Mouse (Mus musculus) thymus, adult 2 months (tissue): Measurements from ENCODE around the gene Shisa6. TPM values are rescaled to one million over a fixed set of nuclear protein-coding genes. Genes with fewer than 3 reads are reported as not detected.

Experiments used
- DNase-seq: peaks from one replicate; pipeline ENCODE4 v3.0.0; 2021
- H3K27ac ChIP-seq: fragments of 200-500 bp; 2 replicates; pipeline ENCODE4 v1.5.1; 2012; ENCODE audit warnings: low read length, control low read depth; ENCODE audit not compliant: control insufficient read depth, insufficient read depth
- H3K27me3 ChIP-seq: fragments of 200-500 bp; 2 replicates; pipeline ENCODE4 v1.6.1; 2012; ENCODE audit warnings: mild to moderate bottlenecking, low read length, moderate library complexity, mixed read lengths; ENCODE audit not compliant: control insufficient read depth, insufficient read depth
- H3K36me3 ChIP-seq: fragments of 200-500 bp; 2 replicates; pipeline ENCODE4 v1.6.1; 2012; ENCODE audit warnings: mild to moderate bottlenecking, low read length, moderate library complexity; ENCODE audit not compliant: control insufficient read depth, insufficient read depth
- H3K4me1 ChIP-seq: fragments of 200-500 bp; replicated peaks from 2 replicates; pipeline ENCODE4 v1.6.1; 2012; ENCODE audit warnings: low read length; ENCODE audit not compliant: control insufficient read depth, insufficient read depth
- H3K4me3 ChIP-seq: fragments of 200-500 bp; 2 replicates; pipeline ENCODE4 v1.5.1; 2012; ENCODE audit warnings: mild to moderate bottlenecking, low read length, control low read depth, moderate library complexity; ENCODE audit not compliant: control insufficient read depth, insufficient read depth
- CTCF ChIP-seq: fragments of 200-500 bp; IDR thresholded peaks from 2 replicates; pipeline ENCODE4 v1.5.1; 2012; ENCODE audit warnings: mild to moderate bottlenecking, control low read depth, low read length, moderate library complexity, borderline replicate concordance; ENCODE audit not compliant: control insufficient read depth, poor library complexity, insufficient read depth; ENCODE audit errors: extremely low read depth
- POLR2A ChIP-seq: fragments of 200-500 bp; IDR thresholded peaks from 2 replicates; pipeline ENCODE4 v1.6.1; 2012; ENCODE audit warnings: mild to moderate bottlenecking, low read length, control low read depth, moderate library complexity; ENCODE audit not compliant: control insufficient read depth, poor library complexity, insufficient read depth; ENCODE audit errors: extremely low read depth
- WGBS: fragments of 180-500 bp; shearing (Covaris S2); methylation state at CpG from one replicate; pipeline ENCODE4 v1.1.7; 2018; 5-methylcytosine and 5-hydroxymethylcytosine counted together
- polyA plus RNA-seq: library from polyadenylated mRNA; depleted of rRNA; stranded (reverse); fragments of >200 nt; gene quantifications from 2 replicates; pipeline ENCODE4 v1.2.3, GENCODE M21; 2012

The Shisa6 gene
- polyA plus RNA-seq, 1 experiment = 1.8 TPM

DNA sequence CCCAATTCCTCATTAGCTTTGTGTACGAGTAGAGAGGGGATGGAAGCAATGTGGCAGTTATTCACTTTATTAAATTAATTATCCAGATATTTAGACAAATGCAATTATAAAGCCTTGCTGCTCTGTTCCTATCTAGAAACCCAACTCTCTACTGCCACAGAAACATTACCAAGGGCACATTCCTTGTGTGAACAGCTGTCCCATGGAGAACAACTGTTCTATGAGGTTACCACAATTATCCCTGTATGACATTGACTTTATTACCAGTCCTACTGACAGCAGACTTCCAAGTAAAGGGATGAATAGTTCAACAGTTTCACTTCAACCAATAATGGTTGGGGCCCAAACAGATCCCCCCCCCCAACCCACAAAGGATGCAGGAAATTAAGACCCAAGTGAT, 12.1 kb upstream of the Shisa6 start:
- Histone ChIP-seq H3K4me3 (no peak overlapping the region), H3K4me1 (no peaks in the 10 kb centered on the region), H3K27ac (no peak overlapping the region), H3K36me3 (no peaks in the 10 kb centered on the region), H3K27me3 (no peaks in the 10 kb centered on the region)
- 92% methylated on average over 1 of the region's 1 CpGs for WGBS
- TF ChIP-seq POLR2A = no peak
- TF ChIP-seq CTCF = no peak
- no peak for DNase-seq

DNA sequence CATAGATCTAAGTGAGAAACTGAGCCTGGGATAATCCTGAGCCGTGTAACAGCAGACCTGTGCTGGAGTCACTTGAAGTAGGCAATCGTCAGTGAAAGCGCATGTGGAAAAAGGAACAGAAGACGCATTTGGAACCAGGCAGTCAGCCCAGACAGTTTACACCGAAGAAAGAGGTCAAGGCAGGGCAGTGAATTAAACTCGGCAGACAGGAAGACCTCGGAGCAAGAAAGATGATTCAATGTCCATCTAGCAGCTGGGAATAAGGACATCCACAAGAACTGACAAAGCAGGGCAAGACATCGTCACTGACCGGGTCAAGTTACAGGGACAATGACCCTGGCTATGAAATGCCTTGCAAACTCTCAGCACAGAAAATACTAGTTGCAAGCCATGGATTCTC, 10.1 kb upstream of the Shisa6 start:
- TF ChIP-seq CTCF = no peak
- TF ChIP-seq POLR2A = no peak
- H3K36me3 ChIP-seq = no peaks in the 10 kb centered on the region
- H3K4me1 ChIP-seq = no peaks in the 10 kb centered on the region
- no peak overlapping the region for H3K27ac ChIP-seq
- no peaks in the 10 kb centered on the region for H3K27me3 ChIP-seq
- DNase-seq = no peak
- no peak overlapping the region for H3K4me3 ChIP-seq
- 93% methylated on average over 9 of the region's 9 CpGs for WGBS

DNA sequence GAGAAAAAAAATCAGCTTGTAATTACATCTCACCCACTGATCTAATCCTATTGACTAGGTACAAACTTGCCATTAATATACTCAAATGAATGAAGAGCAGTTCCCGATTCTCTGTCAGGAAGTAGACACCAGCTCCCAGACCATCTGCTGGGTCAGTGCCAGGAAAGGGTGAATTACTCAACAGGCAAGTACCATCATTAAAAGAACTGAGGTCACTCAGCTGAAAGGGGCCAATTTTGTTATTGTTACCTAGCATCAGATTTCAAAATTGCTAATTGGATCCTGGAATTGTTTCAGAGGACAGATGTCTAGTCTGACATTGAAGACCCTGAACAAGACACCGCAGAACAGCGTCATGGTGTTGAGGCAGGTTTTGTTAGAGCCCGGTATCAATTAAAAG, 9.4 kb upstream of the Shisa6 start:
- Histone ChIP-seq H3K27me3 (no peaks in the 10 kb centered on the region), H3K36me3 (no peaks in the 10 kb centered on the region), H3K27ac (no peak overlapping the region), H3K4me3 (no peak overlapping the region), H3K4me1 (no peaks in the 10 kb centered on the region)
- 85% methylated on average over 4 of the region's 4 CpGs for WGBS
- DNase-seq = no peak
- TF ChIP-seq POLR2A (no peak), CTCF (no peak)

DNA sequence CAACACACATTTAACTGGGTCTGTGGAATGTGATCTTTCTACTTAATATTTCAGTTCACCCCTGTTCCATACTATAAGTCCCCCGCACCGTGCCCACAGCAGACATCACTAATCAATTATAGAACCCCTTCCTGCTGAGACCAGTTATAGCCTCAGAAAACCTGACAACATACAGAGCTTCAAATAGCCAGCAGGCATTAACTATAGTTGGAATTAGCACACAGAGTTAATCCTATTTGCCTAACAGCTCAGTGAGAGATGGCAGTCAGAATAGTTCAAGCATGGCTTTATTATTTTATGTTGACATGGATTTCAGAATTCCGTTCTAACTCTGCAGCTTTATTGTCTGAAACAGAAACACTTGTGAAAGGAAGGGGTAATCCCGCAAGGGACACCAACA, 8.5 kb upstream of the Shisa6 start:
- no peak overlapping the region for H3K4me3 ChIP-seq
- DNase-seq = no peak
- no peaks in the 10 kb centered on the region for H3K36me3 ChIP-seq
- 97% methylated on average over 4 of the region's 4 CpGs for WGBS
- no peaks in the 10 kb centered on the region for H3K27me3 ChIP-seq
- TF ChIP-seq CTCF (no peak), POLR2A (no peak)
- H3K4me1 ChIP-seq = no peaks in the 10 kb centered on the region
- H3K27ac ChIP-seq = no peak overlapping the region

DNA sequence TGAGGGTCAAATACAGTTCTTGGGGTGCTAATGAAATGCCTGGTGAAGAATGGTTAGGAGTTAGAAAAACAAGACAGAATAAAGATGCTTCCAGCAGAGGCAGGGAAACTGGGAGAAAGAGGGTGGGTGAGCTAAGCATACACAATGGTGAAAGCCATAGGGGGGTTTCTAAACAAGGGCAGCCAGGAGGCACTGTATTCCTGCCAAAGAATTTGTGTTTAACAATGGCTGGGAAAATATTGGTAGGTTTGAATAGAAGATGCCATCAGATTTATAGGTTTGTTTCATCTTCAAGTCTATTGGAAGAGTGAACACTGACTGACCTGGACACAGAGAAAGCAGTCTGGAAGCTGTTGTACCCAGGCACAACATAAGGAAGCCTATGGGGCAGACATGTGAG, 2.4 kb upstream of the Shisa6 start:
- Histone ChIP-seq H3K4me1 (no peaks in the 10 kb centered on the region), H3K27ac (no peak overlapping the region), H3K4me3 (no peak overlapping the region), H3K27me3 (no peaks in the 10 kb centered on the region; the same call in 1 of the 2 replicates), H3K36me3 (no peaks in the 10 kb centered on the region)
- TF ChIP-seq CTCF = no peak
- no peak for DNase-seq

DNA sequence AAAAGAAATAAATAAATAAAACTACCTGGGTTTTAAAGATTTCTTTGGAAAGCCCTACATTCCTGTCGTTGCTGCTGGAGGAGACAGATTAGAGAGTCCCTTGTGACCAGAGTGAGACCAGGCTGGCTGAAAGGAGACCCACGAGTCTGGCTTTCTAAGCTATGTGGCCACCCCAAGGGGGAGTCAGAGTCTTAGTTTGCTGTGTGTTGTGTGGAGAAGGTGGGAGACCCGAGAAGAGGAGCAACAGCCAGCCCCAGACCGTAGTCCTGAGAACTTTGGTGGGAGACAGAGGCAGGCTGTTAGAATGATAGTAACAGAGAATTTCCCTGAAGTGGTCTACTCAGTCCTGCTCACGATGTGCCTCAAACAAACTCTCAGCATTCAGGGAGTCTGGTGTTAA, 1.6 kb upstream of the Shisa6 start:
- no peak overlapping the region for H3K4me3 ChIP-seq
- TF ChIP-seq POLR2A (no peak), CTCF (no peak)
- H3K27me3 ChIP-seq = no peaks in the 10 kb centered on the region; the same call in 1 of the 2 replicates
- H3K36me3 ChIP-seq = no peaks in the 10 kb centered on the region
- no peak overlapping the region for H3K27ac ChIP-seq
- no peak for DNase-seq
- no peaks in the 10 kb centered on the region for H3K4me1 ChIP-seq
- WGBS = 2% methylated on average over 5 of the region's 5 CpGs

DNA sequence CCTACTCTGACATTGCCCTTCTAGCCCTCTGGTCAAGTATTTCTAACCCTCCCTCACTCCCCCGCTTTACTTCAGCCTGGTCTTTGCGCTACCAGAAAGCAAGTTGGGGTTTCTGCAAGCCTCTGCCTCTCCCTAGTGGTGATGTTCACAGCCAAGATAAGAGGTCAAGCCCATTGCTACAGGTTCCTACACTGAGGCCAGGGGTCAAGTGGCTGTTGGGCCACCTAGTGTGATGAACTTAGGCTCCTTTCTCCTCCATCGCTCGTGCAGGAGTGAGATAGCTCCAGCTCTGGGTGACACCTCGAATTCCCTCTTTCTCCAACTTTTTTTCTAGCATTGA, 1.2 kb upstream of the Shisa6 start:
- DNase-seq = no peak
- Histone ChIP-seq H3K4me3 (no peak overlapping the region), H3K27me3 (no peaks in the 10 kb centered on the region; the same call in 1 of the 2 replicates), H3K36me3 (no peaks in the 10 kb centered on the region), H3K27ac (no peak overlapping the region), H3K4me1 (no peaks in the 10 kb centered on the region)
- WGBS = 9% methylated on average over 5 of the region's 5 CpGs
- TF ChIP-seq POLR2A = no peak
- TF ChIP-seq CTCF = no peak
